Mouse (Mus musculus) heart, postnatal 25 days (tissue): ENCODE measurements around the gene Osbpl3. TPM values are rescaled to one million over a fixed set of nuclear protein-coding genes. Genes with fewer than 3 reads are reported as not detected.
A peak's percentile ranks its signal among the peaks of the same experiment; 100 is the strongest.

Source experiments
- DNase-seq: peaks from one replicate; pipeline ENCODE4 v3.0.0; 2022; ENCODE audit warnings: low spot score
- intact Hi-C: fragments of 180-260 bp; cut with DNase I; formaldehyde crosslinking; loops from one replicate; pipeline ENCODE4 v1.15.1; 2025
- total RNA-seq, 2 experiments: library from RNA; stranded (reverse); gene quantifications; 2 replicates each; pipeline ENCODE4 v1.2.3; 2021

Gene Osbpl3
- total RNA-seq, 2 experiments from 2014 or later: 26.1 to 33.5 TPM

DNA sequence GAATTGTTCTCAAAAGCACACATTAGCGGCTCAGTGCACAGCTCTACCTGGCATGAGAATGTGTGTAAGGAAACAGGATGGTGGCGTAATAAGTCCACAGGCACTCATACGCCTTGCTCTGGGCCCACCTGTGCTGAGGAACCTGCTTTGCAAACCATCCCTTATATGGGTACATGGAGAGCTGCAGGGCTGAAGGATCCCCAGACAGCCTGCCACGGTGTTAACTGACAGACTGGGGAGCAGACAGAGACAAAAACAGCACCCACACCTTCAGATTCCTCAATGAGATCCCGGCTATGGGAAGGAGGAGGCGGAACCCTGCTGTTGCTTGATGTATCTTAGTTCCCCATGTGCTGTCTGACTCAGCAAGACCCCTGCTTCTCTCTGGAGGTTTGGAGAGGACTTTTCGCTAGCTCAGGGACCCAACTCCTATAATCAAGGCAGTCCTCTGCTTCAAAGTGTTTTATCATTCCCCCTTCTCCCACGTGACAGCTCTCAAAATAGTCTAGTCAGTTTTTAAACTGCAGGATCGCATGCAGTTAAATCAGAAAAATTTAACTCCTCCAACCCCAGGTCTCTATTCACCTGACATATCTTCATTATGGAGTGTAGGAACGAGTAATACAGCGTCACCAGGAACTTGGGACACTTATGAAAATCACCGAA, 141.5 kb downstream of the Osbpl3 start:
- intact Hi-C loops: loop anchor here (5.0 to 10.0 kb wide), 3 partner anchors 43 to 143 kb away; partner anchors contain the start of gene Osbpl3
- no peak for DNase-seq

DNA sequence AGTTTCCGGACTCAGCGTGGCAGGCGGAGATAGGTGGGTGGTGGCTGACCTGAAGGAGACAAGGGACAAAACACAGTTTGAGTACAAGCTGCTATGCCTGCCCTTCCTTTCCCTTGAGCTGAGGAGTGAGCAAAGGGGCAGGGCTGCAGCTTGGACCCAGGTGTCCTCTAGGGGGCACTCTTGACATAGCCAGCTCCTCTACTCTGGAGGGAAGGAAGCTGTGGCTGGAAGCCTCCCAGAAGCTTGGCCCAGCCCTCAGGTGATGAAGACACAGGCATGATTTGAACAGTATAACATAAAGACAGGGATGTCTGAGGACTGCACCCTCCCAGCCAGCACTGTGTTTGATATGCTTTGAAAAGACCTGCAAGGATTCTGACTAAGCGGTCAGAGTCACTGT, 143.4 kb downstream of the Osbpl3 start:
- intact Hi-C loops: loop anchor here (1.0 to 10.0 kb wide), 4 partner anchors 92 to 224 kb away; partner anchors contain the start of gene Osbpl3
- DNase-seq: peak; percentile 39

DNA sequence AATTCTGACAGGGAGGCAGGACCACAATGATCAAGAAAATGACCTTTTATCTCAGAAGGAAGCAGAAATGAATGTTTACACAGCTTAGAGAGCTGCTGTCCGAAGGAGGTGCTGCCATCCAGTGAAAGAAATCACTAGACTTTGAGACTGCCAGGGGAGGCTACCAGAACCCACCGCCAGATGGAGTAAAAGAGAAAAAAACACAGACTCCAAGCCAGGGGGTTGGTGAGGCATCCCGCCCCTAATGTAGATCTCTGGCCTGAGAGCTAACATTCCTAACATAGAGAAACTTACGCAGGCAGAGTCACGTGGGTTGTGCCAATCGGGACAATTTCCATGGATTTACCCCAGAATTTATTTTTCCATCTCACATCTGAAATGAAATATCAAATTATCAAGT, 147.0 kb downstream of the Osbpl3 start:
- no peak for DNase-seq
- intact Hi-C loops: no loop called here

DNA sequence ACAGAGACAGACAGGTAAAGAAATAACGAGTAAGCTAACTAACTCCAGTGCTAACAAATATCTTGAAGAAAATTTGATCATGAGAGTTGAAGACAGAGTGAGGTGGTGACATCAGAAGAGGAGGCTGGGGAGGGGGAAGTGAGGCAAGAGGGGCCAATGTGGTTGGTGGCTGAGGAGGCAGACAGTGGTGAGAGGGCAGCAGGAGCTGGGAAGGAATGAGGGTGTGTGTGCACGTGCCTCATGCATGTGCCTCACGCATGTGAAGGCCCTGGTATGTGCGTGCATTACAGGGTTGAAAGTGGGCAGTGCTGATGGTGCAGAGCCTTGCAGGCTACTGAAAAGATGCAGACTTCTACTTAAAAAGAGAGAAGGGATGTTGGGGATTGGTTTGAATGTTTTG, 149.4 kb downstream of the Osbpl3 start:
- intact Hi-C loops: no loop called here
- no peak for DNase-seq

DNA sequence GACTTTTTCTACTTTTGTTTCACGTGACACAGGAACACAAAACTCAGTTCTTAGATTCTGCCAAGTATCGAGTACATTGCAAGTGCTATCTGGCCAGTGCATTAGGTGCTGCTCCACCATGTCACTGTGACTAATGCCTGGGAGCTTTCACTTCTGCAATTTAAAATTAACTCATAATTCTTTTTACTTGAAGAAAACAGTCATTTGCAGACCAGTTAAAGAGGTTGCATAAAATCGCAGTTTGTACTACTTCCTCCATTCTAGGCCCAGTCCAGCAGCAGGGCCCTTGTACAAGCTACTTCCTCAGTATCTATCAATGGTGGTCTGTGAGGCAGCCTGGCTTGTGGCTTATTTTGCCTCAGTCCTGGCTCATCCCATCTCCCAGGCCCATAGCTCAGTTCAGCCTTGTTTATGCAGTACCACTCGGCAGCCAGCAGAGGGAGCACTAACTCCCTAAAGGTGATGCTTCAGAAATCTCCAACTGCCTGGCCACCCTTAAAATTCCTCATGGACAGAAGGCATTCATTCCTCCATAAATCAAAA, 151.0 kb downstream of the Osbpl3 start:
- intact Hi-C loops: loop anchor here (2.0 kb wide), 1 partner anchor 232 kb away; no protein-coding TSS in a partner anchor
- peak; percentile 44 for DNase-seq

DNA sequence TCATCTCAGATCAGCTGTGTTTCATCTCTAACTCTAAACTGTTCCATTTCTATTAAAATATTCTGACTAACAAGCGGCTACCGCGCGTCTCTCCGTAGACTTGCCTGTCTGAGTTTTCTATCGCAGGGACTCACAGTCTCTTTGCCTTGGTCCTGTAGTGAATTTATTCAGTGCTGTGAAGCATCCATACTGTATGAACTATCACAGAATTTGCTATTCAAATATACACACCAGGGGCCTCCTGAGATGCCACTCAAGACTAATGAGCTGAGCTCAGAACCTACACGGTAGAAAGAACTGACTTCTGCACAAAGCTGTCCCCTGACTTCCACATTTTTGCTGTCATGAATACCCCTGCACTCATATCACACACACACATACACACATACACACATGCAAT, 154.9 kb downstream of the Osbpl3 start:
- intact Hi-C loops: no loop called here
- no peak for DNase-seq

DNA sequence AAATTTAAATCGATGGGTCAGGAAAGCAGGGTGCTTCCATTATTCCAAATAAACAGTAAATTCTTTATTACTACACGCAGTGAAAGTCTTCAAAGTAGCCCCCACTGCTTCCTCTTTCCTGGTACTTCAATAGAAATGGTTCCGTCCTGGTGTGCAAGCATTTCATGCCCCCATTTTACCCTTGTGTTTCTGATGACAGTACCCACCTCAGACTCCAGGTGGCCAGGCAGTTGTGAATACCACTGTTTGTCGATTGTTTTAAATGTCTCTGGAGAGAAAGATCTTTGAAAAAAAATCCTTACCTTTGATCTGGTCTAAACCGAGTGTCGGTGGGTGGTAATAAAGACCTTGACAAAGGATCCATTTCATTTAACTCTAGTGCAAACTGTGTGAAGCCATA, 155.4 kb downstream of the Osbpl3 start:
- DNase-seq: no peak
- intact Hi-C loops: no loop called here

DNA sequence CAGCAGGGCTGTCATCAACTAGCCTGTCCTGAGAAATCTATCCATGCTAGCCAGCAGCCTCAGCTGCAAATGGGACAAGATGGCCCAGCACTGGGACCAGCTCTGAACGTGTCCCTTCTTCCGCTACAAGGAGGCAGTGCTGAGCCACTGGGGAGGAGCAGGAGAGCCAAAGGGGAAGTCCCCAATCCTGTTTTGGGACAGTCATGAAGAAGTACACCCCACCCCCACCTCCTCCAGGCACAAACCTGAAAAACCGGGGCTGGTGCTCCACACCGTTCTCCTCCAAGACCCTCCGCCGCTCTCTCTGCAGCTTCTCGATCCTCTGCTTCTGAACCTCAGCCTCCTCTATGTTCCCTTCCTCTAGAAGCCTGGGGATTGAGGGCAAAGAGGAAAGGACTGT, 156.9 kb downstream of the Osbpl3 start:
- intact Hi-C loops: loop anchor here (10.0 kb wide), 1 partner anchor 364 kb away; no protein-coding TSS in a partner anchor

DNA sequence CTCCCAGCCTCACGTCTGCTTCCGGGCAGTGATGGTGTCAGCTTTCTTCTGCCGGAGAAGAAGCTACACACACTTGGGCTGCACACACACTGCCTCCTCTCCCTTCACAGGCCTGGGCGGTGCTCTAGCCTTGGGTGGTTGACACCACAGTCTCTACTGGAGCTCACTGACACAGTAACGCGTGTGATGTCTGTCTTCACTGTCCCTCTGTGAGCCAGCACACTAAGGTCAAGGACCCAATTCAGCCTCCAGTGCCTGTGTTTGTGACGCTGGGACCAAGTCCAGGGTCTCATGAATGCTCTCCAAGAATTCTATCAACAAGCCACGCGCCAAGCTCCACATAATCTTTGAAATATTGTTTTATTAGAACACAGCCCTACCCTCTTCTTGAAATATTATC, 158.3 kb downstream of the Osbpl3 start:
- intact Hi-C loops: loop anchor here (10.0 kb wide), 1 partner anchor 363 kb away; no protein-coding TSS in a partner anchor
- DNase-seq: no peak

More for the DNA sequence above, 156.9 kb downstream of the Osbpl3 start:
- no peak for DNase-seq

DNA sequence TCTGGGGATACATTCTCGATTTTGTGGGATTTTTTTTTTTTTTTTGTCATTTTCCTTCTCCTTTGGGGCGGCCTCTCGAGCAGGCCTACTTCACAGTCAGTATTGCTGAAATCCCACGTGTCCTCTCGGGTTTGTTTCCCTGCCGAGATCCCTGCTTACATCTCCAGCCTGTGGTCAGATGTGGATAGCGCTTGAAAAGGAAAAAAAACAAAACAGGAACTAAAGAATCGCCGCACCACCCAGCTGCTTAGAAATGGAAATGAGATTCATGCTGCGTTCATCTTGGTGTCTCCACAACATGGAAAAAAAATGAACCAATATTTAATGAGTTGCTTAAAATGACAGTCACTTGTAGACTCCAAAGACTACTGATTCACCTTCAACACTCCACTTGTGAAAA, 160.9 kb downstream of the Osbpl3 start:
- no peak for DNase-seq
- intact Hi-C loops: loop anchor here (2.0 to 10.0 kb wide), 2 partner anchors 182 to 360 kb away; no protein-coding TSS in a partner anchor

DNA sequence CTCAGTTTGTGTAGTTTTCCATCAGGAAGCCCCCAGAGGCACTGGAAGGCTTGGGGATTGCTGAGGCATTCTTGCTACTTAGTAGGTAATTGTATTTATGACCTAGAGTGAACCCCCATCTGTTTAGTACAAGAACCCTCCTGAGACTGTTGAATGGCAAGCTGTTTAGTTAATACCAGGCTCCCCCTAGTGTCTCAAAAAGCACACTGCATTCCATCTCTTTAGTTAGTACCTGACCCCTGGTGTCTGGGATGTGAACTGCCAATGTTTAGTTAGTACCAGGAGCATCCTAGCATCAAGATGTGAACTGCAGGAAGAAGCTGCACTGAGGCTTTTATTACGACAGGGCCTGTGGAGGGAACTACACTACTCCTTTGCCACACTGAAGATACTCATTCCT, 161.9 kb downstream of the Osbpl3 start:
- intact Hi-C loops: loop anchor here (1.0 to 10.0 kb wide), 4 partner anchors 112 to 775 kb away; no protein-coding TSS in a partner anchor
- peak; percentile 40 for DNase-seq

DNA sequence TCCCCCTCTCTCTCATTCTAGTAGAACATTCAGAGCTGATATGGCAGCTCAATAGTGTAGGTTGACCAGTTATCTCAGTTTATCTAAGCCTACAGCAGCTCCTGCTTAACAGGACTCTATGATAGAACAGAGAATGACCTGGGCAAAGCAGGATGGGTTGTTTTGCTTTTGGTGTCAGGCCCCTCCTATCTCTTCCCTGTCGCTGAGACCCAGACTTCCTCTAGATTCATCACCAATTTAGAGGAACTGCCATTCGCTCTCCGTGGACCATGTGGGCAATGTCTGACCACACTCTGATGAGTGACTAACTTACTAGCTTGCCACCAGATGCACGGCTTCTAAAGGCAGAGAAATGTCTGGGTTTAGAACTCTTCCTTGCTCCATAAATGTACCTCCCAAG, 164.4 kb downstream of the Osbpl3 start:
- no peak for DNase-seq
- intact Hi-C loops: loop anchor here (5.0 to 10.0 kb wide), 2 partner anchors 109 to 357 kb away; no protein-coding TSS in a partner anchor

DNA sequence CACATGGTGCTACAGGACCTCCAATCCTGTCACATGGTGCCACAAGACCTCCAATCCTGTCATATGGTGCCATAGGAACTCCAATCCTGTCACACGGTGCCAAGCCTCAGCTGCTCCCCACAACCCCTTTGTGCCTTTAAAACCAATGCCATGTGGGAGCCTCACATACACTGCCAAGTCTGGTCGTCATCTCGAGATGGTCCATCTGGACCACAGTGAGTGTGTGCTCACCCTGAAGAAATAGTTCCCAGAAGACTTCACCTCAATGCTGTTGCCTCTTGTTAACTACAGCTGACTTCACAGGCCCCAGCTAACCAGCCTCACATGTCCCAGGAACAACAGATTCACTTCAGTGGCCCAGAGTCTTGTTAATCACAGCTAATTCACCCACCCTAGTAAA, 169.1 kb downstream of the Osbpl3 start:
- intact Hi-C loops: no loop called here

DNA sequence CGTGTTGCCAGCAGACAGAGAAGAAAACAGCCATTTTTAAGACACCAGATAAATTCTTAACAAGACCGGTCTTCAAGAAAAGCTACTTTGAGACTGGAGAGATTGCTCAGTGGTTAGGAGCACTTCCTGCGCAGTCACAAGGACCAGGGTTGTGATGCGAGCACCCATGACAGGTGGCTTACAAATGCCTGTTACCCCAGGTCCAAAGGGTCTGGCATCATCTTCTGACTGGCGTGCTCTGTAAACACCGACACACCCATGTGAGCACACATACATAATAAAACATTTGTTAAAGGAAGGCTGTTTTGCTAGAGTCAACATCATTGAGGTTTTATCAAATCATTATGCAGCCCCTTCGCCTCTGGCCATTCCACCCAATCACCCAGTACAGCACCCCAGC, 176.4 kb downstream of the Osbpl3 start:
- intact Hi-C loops: no loop called here
- no peak for DNase-seq

More for the DNA sequence above, 169.1 kb downstream of the Osbpl3 start:
- DNase-seq: no peak

DNA sequence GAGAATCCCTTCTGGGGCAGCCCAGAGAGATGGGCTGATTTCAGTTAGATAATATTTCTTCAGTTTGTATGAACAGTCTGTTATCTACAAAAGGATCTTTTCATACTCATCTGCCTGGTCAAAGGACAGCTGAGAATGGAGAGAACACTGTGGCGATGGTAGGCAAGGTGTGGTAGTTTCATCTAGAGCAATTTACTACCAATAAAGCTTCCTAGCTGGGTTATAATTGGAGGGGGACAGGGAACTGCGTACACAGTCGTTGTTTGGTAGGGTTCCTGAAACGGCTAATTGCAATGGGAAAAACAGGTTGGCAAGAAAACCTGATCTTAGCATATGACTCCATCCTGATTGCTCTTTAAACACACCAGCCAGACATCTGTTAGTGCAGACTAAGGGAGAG, 182.1 kb downstream of the Osbpl3 start:
- no peak for DNase-seq
- intact Hi-C loops: no loop called here

DNA sequence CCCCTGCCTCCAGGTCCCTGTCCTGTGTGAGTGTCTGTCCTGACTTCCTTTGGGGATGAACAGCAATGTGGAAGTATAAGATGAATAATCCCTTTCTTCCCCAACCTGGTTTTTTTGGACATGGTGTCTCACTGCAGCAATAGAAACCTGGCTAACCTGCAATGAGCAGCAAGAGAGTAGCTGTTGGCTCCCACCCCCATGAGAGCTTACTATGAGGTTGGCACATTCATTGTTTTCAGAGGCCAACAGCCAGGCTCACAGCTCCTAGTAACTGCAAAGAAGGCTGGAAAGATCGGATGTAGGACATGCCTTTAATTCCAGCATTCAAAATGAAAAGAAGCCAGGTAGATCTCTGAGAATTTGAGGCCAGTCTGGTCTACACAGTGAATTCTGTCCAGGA, 182.6 kb downstream of the Osbpl3 start:
- intact Hi-C loops: no loop called here
- DNase-seq: no peak

DNA sequence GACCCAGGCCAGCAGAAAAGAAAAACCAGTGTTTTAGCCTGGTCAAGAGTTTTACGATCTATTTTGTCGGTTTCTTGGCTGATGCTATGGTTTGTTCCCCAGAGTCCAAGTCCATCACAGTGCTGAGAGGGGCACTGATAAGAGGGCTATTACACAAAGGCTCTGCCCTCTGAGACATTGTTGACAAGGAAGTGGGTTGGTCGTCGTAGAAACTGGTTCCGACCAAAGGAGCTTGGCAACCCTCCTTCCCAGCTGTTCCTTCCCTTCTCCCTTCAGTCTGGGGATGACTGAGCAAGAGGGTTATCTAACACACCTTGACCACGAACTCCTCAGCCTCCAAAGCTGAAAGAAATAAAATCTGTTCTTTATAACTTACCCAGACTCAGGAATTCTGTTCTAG, 192.3 kb downstream of the Osbpl3 start, which contains the start of gene Gsdme:
TSS of gene Gsdme (minus strand) at position 193 of the 400 bp plus-strand sequence.
- intact Hi-C loops: no loop called here
- no peak for DNase-seq

DNA sequence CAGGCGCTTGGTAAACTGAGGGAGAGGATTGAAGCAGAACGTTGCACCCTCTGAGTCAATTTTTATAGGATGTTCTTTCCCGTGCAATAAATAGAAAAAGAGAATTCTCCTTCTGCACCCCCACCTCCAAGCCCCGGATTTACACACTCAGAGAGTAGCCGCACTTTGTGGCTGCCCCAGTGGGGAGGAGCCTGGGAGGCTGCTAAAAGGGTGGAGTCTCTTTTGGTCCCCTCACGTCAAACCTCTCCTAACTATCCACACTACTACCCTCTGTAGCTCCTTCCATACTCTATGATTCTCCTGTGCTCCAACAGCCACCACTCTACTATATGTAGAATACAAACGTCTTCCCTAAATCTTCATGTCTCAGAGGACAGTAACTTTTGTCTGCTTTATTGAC, 193.7 kb downstream of the Osbpl3 start:
- no peak for DNase-seq
- intact Hi-C loops: no loop called here

DNA sequence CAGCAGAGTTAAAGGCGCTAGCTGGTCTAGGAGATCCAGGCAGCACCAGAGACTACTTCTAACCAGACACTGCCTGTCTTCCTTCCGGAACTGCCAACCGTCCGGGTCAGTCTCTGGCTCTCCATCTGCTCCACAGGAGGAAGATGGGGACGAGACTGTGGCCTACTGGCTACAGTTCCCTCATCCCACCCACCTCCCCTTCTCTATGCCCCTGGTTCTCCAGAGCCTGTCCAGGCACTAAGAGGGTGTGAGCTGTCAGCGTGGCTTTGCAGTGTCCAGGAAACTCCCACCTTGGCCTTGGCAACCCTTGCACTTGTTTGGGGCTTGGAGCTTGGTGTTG, 194.1 kb downstream of the Osbpl3 start:
- DNase-seq: no peak
- intact Hi-C loops: no loop called here

DNA sequence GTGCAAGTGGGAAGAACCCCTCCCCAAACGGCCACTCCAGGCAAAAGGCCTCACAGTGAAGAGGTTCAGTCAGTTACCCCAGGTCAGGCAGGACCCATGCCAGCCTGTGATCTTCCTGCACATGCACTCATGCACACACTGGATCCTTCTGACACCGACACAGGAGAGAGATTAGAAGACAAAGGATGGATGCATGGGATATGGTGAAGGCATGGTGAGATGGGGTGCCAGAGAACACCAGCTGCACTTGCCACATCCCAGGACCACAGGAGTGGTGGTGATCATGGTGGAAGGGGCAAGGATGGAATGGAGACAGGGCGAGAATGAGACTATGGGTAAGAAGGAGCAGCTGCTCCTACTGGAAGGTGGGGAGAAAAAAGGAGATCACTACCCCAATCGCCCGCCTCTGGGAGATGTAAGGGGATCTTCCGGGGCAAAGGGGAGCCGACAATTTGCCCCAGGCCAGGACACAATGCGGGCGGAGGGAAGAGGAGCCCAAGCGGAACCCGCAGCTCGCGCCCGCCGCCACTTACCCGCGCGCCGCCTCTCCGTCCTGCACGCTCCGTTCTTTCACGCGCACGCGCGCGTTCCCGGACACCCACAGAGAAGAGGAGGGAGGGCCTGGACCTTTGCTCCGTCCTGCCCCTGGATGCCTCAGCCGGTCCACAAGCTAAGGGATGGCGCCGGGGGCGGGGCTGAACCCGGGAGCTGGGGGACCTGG, 194.6 kb downstream of the Osbpl3 start:
- intact Hi-C loops: no loop called here
- peak; percentile 66 for DNase-seq

DNA sequence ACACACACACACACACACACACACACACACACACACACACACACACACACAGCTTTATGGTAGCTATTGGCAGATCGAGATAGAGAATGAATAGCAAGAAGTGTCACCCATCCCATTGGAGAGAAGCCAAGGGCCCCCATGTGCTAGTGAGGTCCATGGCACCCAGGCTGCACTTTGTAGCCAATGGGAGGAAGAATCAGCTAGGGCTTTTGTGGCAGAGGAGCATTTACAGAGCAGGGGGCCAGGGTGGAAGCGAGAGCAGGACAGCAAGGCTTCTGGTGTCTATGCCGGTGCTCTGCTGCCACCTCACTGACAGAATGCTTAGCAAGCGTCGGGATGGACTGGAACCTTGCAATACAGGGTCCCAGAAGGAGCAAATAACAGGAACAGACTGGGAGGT, 200.6 kb downstream of the Osbpl3 start:
- DNase-seq: no peak
- intact Hi-C loops: no loop called here
